Mouse (Mus musculus): ENCODE results near the gene Nol3. TPM values are rescaled to one million over a fixed set of nuclear protein-coding genes. Genes with fewer than 3 reads are reported as not detected.

The Nol3 gene
- polyA plus RNA-seq, 1 experiment: 10.4 TPM

DNA sequence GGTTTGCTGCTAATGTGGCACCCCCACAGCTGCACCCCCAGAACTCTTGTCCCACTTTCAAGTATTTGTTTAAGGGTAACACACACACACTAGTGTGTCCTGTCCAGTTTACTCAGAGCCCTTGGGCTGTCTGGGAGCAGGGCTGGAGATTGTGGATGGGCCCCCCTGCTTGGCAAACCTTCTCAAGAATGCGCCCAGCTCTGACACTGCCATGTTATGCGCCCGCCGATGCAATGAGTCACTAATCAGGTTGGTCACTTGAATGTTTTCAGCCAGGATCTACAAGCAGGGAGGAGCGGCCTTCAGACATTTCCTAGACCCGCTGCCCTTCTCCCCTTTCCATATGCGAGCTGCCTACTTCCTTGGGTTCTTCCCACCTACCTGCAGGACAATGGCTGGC is 16.5 kb downstream of the Nol3 start:
- peak overlapping the region; percentile 78 for H3K27ac ChIP-seq (ENCODE audit: insufficient read depth, low read length)
- 50% methylated on average over 7 of the region's 7 CpGs for WGBS
- TF ChIP-seq CTCF (IDR thresholded peaks at IDR 0.05; ENCODE audit: borderline replicate concordance, insufficient read depth, low read depth, low read length) (no peak), POLR2A (IDR thresholded peaks at IDR 0.05; ENCODE audit: borderline replicate concordance, insufficient read depth, low read length) (no peak)

DNA sequence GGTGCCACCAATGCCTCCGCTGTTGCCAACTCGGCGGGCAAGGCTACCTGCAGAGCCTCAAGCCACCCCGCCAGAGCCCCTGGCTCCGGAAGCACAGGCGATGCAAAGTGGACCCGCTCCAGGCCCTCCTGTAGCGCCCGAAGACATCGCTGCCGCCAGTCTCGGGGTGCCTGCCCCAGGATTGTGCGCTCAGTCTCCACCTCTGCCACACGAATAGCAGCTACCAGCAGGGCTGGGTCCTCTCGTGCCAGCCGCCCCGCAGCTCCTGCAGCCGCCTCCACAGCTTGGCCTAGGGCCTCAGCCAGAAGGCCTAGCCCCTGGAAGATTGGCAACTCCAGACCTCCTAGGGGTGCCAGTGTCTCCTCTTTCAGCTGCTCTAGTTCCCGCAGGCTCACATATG is 17.5 kb downstream of the Nol3 start:
- DNase-seq: peak; percentile 86 to 87
- Histone ChIP-seq H3K4me3 (replicated peaks; ENCODE audit: insufficient read depth, low read depth, low read length) (peak overlapping the region; percentile 45), H3K27me3 (ENCODE audit: control insufficient read depth, insufficient read depth, low read length) (no peaks in the 10 kb centered on the region), H3K27ac (ENCODE audit: insufficient read depth, low read length) (peak overlapping the region; percentile 78), H3K4me1 (ENCODE audit: control insufficient read depth, insufficient read depth, low read length) (peaks cover 35% of the 10 kb centered on the region)
- TF ChIP-seq POLR2A (IDR thresholded peaks at IDR 0.05; ENCODE audit: borderline replicate concordance, insufficient read depth, low read length): no peak
- no peak for TF ChIP-seq CTCF (IDR thresholded peaks at IDR 0.05; ENCODE audit: borderline replicate concordance, insufficient read depth, low read depth, low read length)
- 10% methylated on average over 19 of the region's 19 CpGs for WGBS

More for the DNA sequence above, 16.5 kb downstream of the Nol3 start:
- Histone ChIP-seq H3K4me3 (replicated peaks; ENCODE audit: insufficient read depth, low read depth, low read length) (peak overlapping the region; percentile 45), H3K27me3 (ENCODE audit: control insufficient read depth, insufficient read depth, low read length) (no peaks in the 10 kb centered on the region), H3K4me1 (ENCODE audit: control insufficient read depth, insufficient read depth, low read length) (peaks cover 34% of the 10 kb centered on the region)
- DNase-seq: peak; percentile 55 to 62

DNA sequence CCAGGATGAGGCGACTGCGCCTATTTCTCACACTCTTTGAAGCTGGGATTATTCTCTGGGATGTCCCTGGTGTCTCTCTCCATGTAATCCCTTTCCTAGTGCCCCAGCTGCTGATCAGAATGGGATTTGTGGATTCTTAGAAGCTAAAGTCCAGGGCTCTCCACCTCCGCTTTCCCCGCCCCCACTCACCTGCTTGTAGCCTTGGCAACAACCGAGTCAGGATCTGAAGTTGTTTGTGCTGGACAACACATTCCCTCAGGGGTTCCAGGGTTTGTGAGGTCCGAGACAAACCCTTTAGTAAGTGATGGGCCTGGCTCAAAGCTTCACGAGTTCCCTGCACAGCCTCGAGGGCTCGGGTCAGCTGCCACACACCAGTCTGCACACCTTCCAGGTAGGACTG is 18.8 kb downstream of the Nol3 start:
- Histone ChIP-seq H3K27me3 (ENCODE audit: control insufficient read depth, insufficient read depth, low read length) (no peaks in the 10 kb centered on the region), H3K27ac (ENCODE audit: insufficient read depth, low read length) (peak overlapping the region; percentile 1), H3K4me3 (replicated peaks; ENCODE audit: insufficient read depth, low read depth, low read length) (no peak overlapping the region), H3K4me1 (ENCODE audit: control insufficient read depth, insufficient read depth, low read length) (peaks cover 40% of the 10 kb centered on the region)
- TF ChIP-seq POLR2A (IDR thresholded peaks at IDR 0.05; ENCODE audit: borderline replicate concordance, insufficient read depth, low read length) (no peak), CTCF (IDR thresholded peaks at IDR 0.05; ENCODE audit: borderline replicate concordance, insufficient read depth, low read depth, low read length) (no peak)
- WGBS: 68% methylated on average over 9 of the region's 9 CpGs
- DNase-seq: no peak

DNA sequence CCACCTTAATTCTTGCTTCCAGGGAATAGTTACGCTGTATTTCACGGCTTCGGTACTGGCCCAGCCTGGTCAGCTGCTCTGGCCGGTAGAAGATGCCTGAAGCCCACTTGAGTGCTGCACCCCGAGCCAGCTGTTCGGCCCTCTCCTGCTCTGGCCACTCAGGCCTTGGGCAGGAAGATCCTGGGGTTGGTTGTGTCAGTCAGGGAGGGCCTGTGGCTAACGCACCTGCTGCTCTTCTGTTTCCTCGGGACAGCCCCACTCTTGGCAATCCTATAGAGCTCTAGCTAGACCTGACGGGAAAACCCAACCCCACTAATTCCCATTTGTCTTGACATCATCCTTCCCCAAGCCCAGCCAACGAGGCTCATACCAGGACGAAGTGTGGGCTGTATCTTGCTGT is 19.3 kb downstream of the Nol3 start:
- no peak for DNase-seq
- no peaks in the 10 kb centered on the region for H3K27me3 ChIP-seq (ENCODE audit: control insufficient read depth, insufficient read depth, low read length)
- no peak overlapping the region for H3K4me3 ChIP-seq (replicated peaks; ENCODE audit: insufficient read depth, low read depth, low read length)
- H3K4me1 ChIP-seq (ENCODE audit: control insufficient read depth, insufficient read depth, low read length): peaks cover 36% of the 10 kb centered on the region
- WGBS: 61% methylated on average over 11 of the region's 11 CpGs
- TF ChIP-seq CTCF (IDR thresholded peaks at IDR 0.05; ENCODE audit: borderline replicate concordance, insufficient read depth, low read depth, low read length) (no peak), POLR2A (IDR thresholded peaks at IDR 0.05; ENCODE audit: borderline replicate concordance, insufficient read depth, low read length) (no peak)
- peak overlapping the region; percentile 8; the same call in 1 of the 2 replicates for H3K27ac ChIP-seq (ENCODE audit: insufficient read depth, low read length)

DNA sequence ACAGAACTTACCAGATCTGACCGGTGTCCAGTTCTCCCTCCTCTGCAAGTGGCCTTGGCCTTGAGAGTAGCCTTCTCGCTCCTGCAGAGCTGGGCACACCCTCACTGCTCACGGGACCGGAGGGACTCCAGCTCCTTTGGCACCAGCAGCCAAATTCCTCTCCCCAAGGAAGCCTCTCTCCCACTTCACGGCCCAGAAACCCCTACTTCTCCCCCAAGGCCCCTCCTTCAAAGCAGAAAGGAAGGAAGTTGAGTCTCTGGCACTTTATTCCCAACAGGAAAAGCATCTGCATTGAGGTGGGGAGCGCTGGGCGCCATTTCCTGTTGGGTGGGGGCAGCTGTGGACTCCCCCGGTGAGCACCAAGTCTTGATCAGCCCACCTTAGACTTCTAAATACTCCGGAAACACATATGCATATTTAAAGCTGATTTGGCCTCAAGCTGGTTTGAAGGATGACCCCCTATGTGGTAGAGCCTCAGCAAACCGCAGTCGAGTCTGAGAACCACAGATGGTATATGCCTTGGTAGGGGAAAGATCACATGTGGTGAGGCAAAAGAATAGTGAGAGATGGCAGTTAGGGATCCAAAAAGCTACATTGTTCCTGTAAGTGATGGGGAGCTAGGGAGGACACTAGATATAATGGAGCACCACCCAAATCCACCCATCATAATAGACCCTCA is 20.1 kb downstream of the Nol3 start, which contains the start of gene Exoc3l:
Exoc3l (minus strand) TSS at position 207 of the 679 bp plus-strand sequence.
- Histone ChIP-seq H3K4me1 (ENCODE audit: control insufficient read depth, insufficient read depth, low read length) (peaks cover 36% of the 10 kb centered on the region), H3K4me3 (replicated peaks; ENCODE audit: insufficient read depth, low read depth, low read length) (no peak within 1 kb of the TSS), H3K27ac (ENCODE audit: insufficient read depth, low read length) (peak within 1 kb of the TSS; percentile 8), H3K27me3 (ENCODE audit: control insufficient read depth, insufficient read depth, low read length) (no peaks in the 10 kb centered on the region)
- TF ChIP-seq POLR2A (IDR thresholded peaks at IDR 0.05; ENCODE audit: borderline replicate concordance, insufficient read depth, low read length): no peak
- TF ChIP-seq CTCF (IDR thresholded peaks at IDR 0.05; ENCODE audit: borderline replicate concordance, insufficient read depth, low read depth, low read length): no peak
- no peak for DNase-seq
- 47% methylated on average over 11 of the region's 11 CpGs for WGBS

DNA sequence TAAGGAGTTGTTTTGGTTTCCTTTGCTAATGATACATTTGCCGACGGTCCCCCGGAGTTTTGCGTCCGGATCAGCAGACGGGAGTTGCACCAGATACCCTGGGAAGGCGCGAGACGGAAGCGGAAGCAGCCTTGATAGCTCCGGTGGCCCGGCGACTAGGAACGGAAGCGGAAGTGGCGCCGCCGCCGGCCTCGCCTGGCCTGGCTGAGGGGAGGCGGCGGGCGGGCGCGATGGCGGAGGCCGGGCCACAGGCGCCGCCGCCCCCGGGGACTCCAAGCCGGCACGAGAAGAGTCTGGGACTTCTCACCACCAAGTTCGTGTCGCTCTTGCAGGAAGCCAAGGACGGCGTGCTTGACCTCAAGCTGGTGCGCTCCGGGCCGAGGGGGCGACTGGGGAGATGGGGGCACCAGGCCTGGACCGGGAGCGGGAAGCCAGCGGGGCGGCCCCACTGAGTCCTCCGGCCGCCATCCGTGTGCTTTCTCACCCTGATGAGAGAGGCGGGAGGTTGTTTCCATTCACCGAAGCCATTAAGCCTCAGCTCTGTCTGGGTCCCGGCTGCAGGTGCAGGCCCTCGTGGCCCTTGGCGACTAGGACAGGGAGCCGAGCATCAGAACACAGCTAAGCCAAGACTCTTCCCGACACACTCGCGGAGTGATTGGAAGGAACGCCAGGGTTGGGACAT is 21.7 kb downstream of the Nol3 start, which contains the start of gene E2f4:
E2f4 (plus strand) TSS at position 153 of the 682 bp plus-strand sequence.
- no peaks in the 10 kb centered on the region for H3K27me3 ChIP-seq (ENCODE audit: control insufficient read depth, insufficient read depth, low read length)
- peak within 1 kb of the TSS; percentile 92 for H3K4me3 ChIP-seq (replicated peaks; ENCODE audit: insufficient read depth, low read depth, low read length)
- TF ChIP-seq POLR2A (IDR thresholded peaks at IDR 0.05; ENCODE audit: borderline replicate concordance, insufficient read depth, low read length) (peak; percentile 42; the same call in 1 of the 2 replicates), CTCF (IDR thresholded peaks at IDR 0.05; ENCODE audit: borderline replicate concordance, insufficient read depth, low read depth, low read length) (no peak)
- peaks cover 31% of the 10 kb centered on the region for H3K4me1 ChIP-seq (ENCODE audit: control insufficient read depth, insufficient read depth, low read length)
- WGBS: under 1% methylated on average over 58 of the region's 58 CpGs
- H3K27ac ChIP-seq (ENCODE audit: insufficient read depth, low read length): peak within 1 kb of the TSS; percentile 59
- DNase-seq: peak; percentile 91 to 94

DNA sequence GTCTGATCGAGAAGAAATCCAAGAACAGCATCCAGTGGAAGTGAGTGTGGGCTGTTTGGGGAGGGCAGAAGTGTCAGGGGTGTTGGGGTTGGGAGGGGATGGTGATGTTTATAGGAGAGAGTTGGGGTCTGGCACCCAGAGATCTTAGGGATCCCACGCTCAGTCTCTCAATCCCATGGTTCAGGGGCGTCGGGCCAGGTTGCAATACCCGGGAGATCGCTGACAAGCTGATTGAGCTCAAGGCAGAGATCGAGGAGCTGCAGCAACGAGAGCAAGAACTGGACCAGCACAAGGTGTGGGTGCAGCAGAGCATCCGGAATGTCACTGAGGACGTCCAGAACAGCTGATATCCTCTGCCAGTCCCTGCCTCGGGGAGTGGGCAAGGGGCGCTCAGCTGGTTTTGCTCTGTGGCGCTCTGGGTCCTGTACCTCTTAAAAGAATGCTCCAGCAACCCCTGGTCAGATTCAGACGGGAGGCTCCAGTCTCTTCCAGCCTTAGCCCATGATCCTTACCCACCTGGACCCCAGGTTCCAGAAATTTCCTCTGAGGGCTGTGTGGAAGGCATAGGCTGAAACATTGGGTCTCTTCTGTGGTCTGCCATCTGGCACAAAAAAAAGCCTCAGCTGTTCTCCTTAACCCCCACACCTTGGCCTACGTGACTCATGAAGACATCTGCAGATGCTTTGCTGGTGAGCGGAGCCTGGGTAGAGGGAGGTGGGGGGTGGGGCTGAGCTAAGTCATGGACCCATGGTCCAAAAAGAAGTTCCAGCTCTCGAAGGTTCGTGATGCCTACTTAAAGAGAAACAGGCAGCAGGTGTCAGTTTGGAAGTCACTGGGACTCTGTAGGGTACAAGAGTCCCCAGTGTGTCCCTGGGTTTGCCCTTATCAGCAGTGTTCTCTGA is 22.7 kb downstream of the Nol3 start:
- Histone ChIP-seq H3K4me1 (ENCODE audit: control insufficient read depth, insufficient read depth, low read length) (peaks cover 24% of the 10 kb centered on the region), H3K4me3 (replicated peaks; ENCODE audit: insufficient read depth, low read depth, low read length) (peak overlapping the region; percentile 92), H3K27ac (ENCODE audit: insufficient read depth, low read length) (no peak overlapping the region), H3K27me3 (ENCODE audit: control insufficient read depth, insufficient read depth, low read length) (no peaks in the 10 kb centered on the region)
- WGBS: 29% methylated on average over 18 of the region's 18 CpGs
- TF ChIP-seq POLR2A (IDR thresholded peaks at IDR 0.05; ENCODE audit: borderline replicate concordance, insufficient read depth, low read length): no peak
- no peak for TF ChIP-seq CTCF (IDR thresholded peaks at IDR 0.05; ENCODE audit: borderline replicate concordance, insufficient read depth, low read depth, low read length)
- no peak for DNase-seq

All from cerebellum, adult 2 months (tissue).